Comparison of ENCODE assay signal across 7 mouse cellular contexts in genomic region chr10:80665016-80665380, GRCm38 (mm10). TPM values are rescaled to one million over a fixed set of nuclear protein-coding genes. Genes with fewer than 3 reads are reported as not detected.
DNase-seq lines count a peak whose midpoint lies in the region; ATAC-seq and TF ChIP-seq lines count a peak whose summit lies in the region.

No protein-coding gene starts in this region.

- no peaks in the 10 kb centered on the region for H3K27me3 ChIP-seq in CH12.LX (replicated peaks)
- H3K27me3 ChIP-seq in intestine, postnatal 0 days (replicated peaks; ENCODE audit: control insufficient read depth, insufficient read depth, low read length) = no peaks in the 10 kb centered on the region

- no peak for TF ChIP-seq EP300 in CH12.LX (IDR thresholded peaks at IDR 0.05; ENCODE audit: low read length)

- H3K36me3 ChIP-seq in CH12.LX (replicated peaks in 1 of 2; ENCODE audit: control insufficient read depth in 1 of 2, insufficient read depth in 1 of 2, low read length in 1 of 2) = peaks cover 45 to 49% of the 10 kb centered on the region in 2 experiments
- H3K36me3 ChIP-seq in intestine, postnatal 0 days (ENCODE audit: control insufficient read depth, insufficient read depth) = peaks cover 41% of the 10 kb centered on the region

- TF ChIP-seq RAD21 in CH12.LX (IDR thresholded peaks at IDR 0.05; ENCODE audit: low read depth, low read length) = no peak

- intact Hi-C loops in gastrocnemius, postnatal 14 days (cut with DNase I; ENCODE audit: low total_unique reads) = no loop called here

- no peaks in the 10 kb centered on the region for H3K79me2 ChIP-seq in CH12.LX (replicated peaks; ENCODE audit: control insufficient read depth, extremely low read depth, insufficient read depth, poor library complexity, severe bottlenecking)

- peaks cover 13 to 74% of the 10 kb centered on the region in 2 experiments for H3K4me1 ChIP-seq in CH12.LX (ENCODE audit: control insufficient read depth in 1 of 2, insufficient read depth in 2 of 2)
- H3K4me1 ChIP-seq in intestine, postnatal 0 days (replicated peaks; ENCODE audit: control insufficient read depth, insufficient read depth, low read length) = peaks cover 4% of the 10 kb centered on the region; the same call in 1 of the 2 replicates
- peaks cover 53% of the 10 kb centered on the region for H3K4me1 ChIP-seq in lung, adult 2 months (ENCODE audit: control insufficient read depth, insufficient read depth, low read length)

- in situ Hi-C loops in CH12.LX (cut with MboI; ENCODE audit: low pct_ligation_motif_present, low pct_unique_long_range_greater_than_20kb, low sequenced_read_pairs) = no loop called here

- 14% methylated on average over 10 of the region's 10 CpGs for WGBS in intestine, postnatal 0 days
- 5% methylated on average over 10 of the region's 10 CpGs for WGBS in lung, adult 2 months

- no peak overlapping the region for H3K4me3 ChIP-seq in CH12.LX (replicated peaks in 1 of 3; ENCODE audit: low read depth in 2 of 3, low read length in 2 of 3, poor library complexity in 1 of 3)
- H3K4me3 ChIP-seq in intestine, postnatal 0 days (ENCODE audit: low read depth, low read length) = peak overlapping the region; percentile 14; the same call in 1 of the 2 replicates
- H3K4me3 ChIP-seq in lung, adult 2 months (replicated peaks; ENCODE audit: extremely low read depth, low read depth, low read length) = peak overlapping the region; percentile 31

- no peak for DNase-seq in CH12.LX (ENCODE audit: extremely low read depth)
- DNase-seq in R1 (ENCODE audit: low read depth, low spot score) = peak; percentile 86
- peak; percentile 87 for DNase-seq in gastrocnemius, postnatal 14 days
- peak; percentile 66 for DNase-seq in lung, adult 2 months
- no peak for DNase-seq in right cerebral cortex, postnatal 14 days

- no peak for TF ChIP-seq CTCF in CH12.LX (conservative IDR thresholded peaks at IDR 0.05 in 1 of 2, IDR thresholded peaks at IDR 0.05 in 1 of 2; ENCODE audit: low read depth in 2 of 2, low read length in 2 of 2)
- no peak for TF ChIP-seq CTCF in intestine, postnatal 0 days (IDR thresholded peaks at IDR 0.05; ENCODE audit: low read depth)
- no peak for TF ChIP-seq CTCF in lung, adult 2 months (IDR thresholded peaks at IDR 0.05; ENCODE audit: insufficient read depth, low read length)

- H3K27ac ChIP-seq in CH12.LX (ENCODE audit: insufficient read depth, low read depth) = peak overlapping the region; percentile 71
- peak overlapping the region; percentile 70 for H3K27ac ChIP-seq in intestine, postnatal 0 days (ENCODE audit: low read depth, low read length)

- ATAC-seq in intestine, postnatal 0 days = peak; percentile 46; the same call in 1 of the 2 replicates
- no peak for ATAC-seq in erythroid progenitor cell, adult 5-6 weeks (replicated peaks; ENCODE audit: low FRiP score, poor library complexity, severe bottlenecking)

- no peaks in the 10 kb centered on the region for H3K9me3 ChIP-seq in CH12.LX (replicated peaks; ENCODE audit: low read length)
- H3K9me3 ChIP-seq in intestine, postnatal 0 days (ENCODE audit: control insufficient read depth) = no peaks in the 10 kb centered on the region

- H3K4me2 ChIP-seq in CH12.LX (ENCODE audit: insufficient read depth, low read depth, poor library complexity, severe bottlenecking) = no peak overlapping the region
- H3K4me2 ChIP-seq in intestine, postnatal 0 days (replicated peaks; ENCODE audit: low read depth) = peak overlapping the region; percentile 55

- no peak for TF ChIP-seq POLR2A in CH12.LX (IDR thresholded peaks at IDR 0.05; ENCODE audit: low read depth, low read length)
- no peak; the same call in 1 of the 2 replicates for TF ChIP-seq POLR2A in lung, adult 2 months (IDR thresholded peaks at IDR 0.05; ENCODE audit: borderline replicate concordance, extremely low read depth, low read depth, low read length)

- no peak overlapping the region for H3K9ac ChIP-seq in CH12.LX (ENCODE audit: insufficient read depth, low read depth)
- no peak overlapping the region for H3K9ac ChIP-seq in intestine, postnatal 0 days (ENCODE audit: low read depth, low read length)

- dilution Hi-C loops in CH12.LX (cut with MboI; ENCODE audit: extremely low pct_ligation_motif_present, extremely low pct_unique_long_range_greater_than_20kb, low sequenced_read_pairs) = no loop called here

TF ChIP-seq in CH12.LX, 34 proteins besides CTCF, POLR2A, EP300 and RAD21:
- no peak for TF ChIP-seq NELFE (IDR thresholded peaks at IDR 0.05; ENCODE audit: low read depth, low read length)
- TF ChIP-seq MEF2A (IDR thresholded peaks at IDR 0.05; ENCODE audit: borderline replicate concordance, low read depth, low read length) = no peak
- TF ChIP-seq BHLHE40 (IDR thresholded peaks at IDR 0.05; ENCODE audit: low read depth, low read length) = no peak
- TF ChIP-seq E2F4 (IDR thresholded peaks at IDR 0.05; ENCODE audit: insufficient replicate concordance, low read depth, low read length) = no peak
- no peak for TF ChIP-seq JUND (conservative IDR thresholded peaks at IDR 0.05; ENCODE audit: low read depth, low read length)
- no peak for TF ChIP-seq MAX (IDR thresholded peaks at IDR 0.05; ENCODE audit: low read length)
- no peak for TF ChIP-seq SIN3A (IDR thresholded peaks at IDR 0.05; ENCODE audit: low read length)
- TF ChIP-seq CHD2 (IDR thresholded peaks at IDR 0.05; ENCODE audit: low read length) = no peak
- TF ChIP-seq MAFK (IDR thresholded peaks at IDR 0.05; ENCODE audit: insufficient replicate concordance, low read length) = no peak
- no peak for TF ChIP-seq KAT2A (IDR thresholded peaks at IDR 0.05; ENCODE audit: insufficient replicate concordance, low read length)
- TF ChIP-seq PAX5 (IDR thresholded peaks at IDR 0.05; ENCODE audit: low read length) = no peak
- no peak for TF ChIP-seq CHD1 (IDR thresholded peaks at IDR 0.05; ENCODE audit: low read depth, low read length)
- TF ChIP-seq GABPA (IDR thresholded peaks at IDR 0.05; ENCODE audit: insufficient replicate concordance, low read depth, low read length) = no peak
- TF ChIP-seq ZMIZ1 (IDR thresholded peaks at IDR 0.05; ENCODE audit: low read depth, low read length) = no peak

RNA-seq across cellular contexts. Expression of gene Btbd2, which starts 8.1 kb away (rescaled TPM):
- total RNA-seq in CH12.LX (2012; rRNA removed) (19.3 and 26.2 TPM in 2 replicates), CH12.LX (2014; rRNA removed) (10.0 and 11.1 TPM in 2 replicates)
- polyA plus RNA-seq in CH12.LX (2012; ENCODE audit: insufficient read length, low read depth) = 18.8 and 19.4 TPM in 2 replicates
- total RNA-seq in gastrocnemius, postnatal 14 days (2021) = 10 to 100 TPM; 30.1 to 34.4 TPM
- 21.5 and 23.5 TPM in 2 replicates for polyA plus RNA-seq in intestine, postnatal 0 days (2015; fragmentation: Nextera tagmentation; extraction: Ambion mirVana)
- 87.0 and 91.3 TPM in 2 replicates for polyA plus RNA-seq in lung, adult 2 months (2012; rRNA removed)
- 2.9 and 3.8 TPM in 2 replicates for total RNA-seq in erythroid progenitor cell, adult 5-6 weeks (2015; ENCODE audit: low replicate concordance)
- 9.2 and 25.3 TPM in 2 replicates for total RNA-seq in erythroid progenitor cell, adult 5-6 weeks (2017; ENCODE audit: low replicate concordance)

RNA-seq across cellular contexts. Expression of gene Mknk2, which starts 12.9 kb away (rescaled TPM):
- 91.5 and 110 TPM in 2 replicates for total RNA-seq in CH12.LX (2012; rRNA removed)
- 121 and 138 TPM in 2 replicates for total RNA-seq in CH12.LX (2014; rRNA removed)
- polyA plus RNA-seq in CH12.LX (2012; ENCODE audit: insufficient read length, low read depth) = 175 and 199 TPM in 2 replicates
- 100 to 1,000 TPM; 167 to 186 TPM for total RNA-seq in gastrocnemius, postnatal 14 days (2021)
- 38.4 and 38.6 TPM in 2 replicates for polyA plus RNA-seq in intestine, postnatal 0 days (2015; fragmentation: Nextera tagmentation; extraction: Ambion mirVana)
- polyA plus RNA-seq in lung, adult 2 months (2012; rRNA removed) = 267 and 338 TPM in 2 replicates
- total RNA-seq in erythroid progenitor cell, adult 5-6 weeks (2015; ENCODE audit: low replicate concordance) = 78.2 and 83.0 TPM in 2 replicates
- total RNA-seq in erythroid progenitor cell, adult 5-6 weeks (2017; ENCODE audit: low replicate concordance) = 49.4 and 67.6 TPM in 2 replicates

RNA-seq across cellular contexts. Expression of gene Mob3a, which starts 36.8 kb away (rescaled TPM):
- total RNA-seq in CH12.LX (2012; rRNA removed) (56.9 and 71.7 TPM in 2 replicates), CH12.LX (2014; rRNA removed) (65.2 and 71.4 TPM in 2 replicates)
- 75.0 and 84.2 TPM in 2 replicates for polyA plus RNA-seq in CH12.LX (2012; ENCODE audit: insufficient read length, low read depth)
- 1 to 10 TPM; 5.5 to 7.4 TPM for total RNA-seq in gastrocnemius, postnatal 14 days (2021)
- polyA plus RNA-seq in intestine, postnatal 0 days (2015; fragmentation: Nextera tagmentation; extraction: Ambion mirVana) = 14.4 and 15.4 TPM in 2 replicates
- 51.5 and 52.4 TPM in 2 replicates for polyA plus RNA-seq in lung, adult 2 months (2012; rRNA removed)
- 19.5 and 32.3 TPM in 2 replicates for total RNA-seq in erythroid progenitor cell, adult 5-6 weeks (2015; ENCODE audit: low replicate concordance)
- 9.0 and 25.7 TPM in 2 replicates for total RNA-seq in erythroid progenitor cell, adult 5-6 weeks (2017; ENCODE audit: low replicate concordance)

RNA-seq across cellular contexts. Expression of gene Izumo4, which starts 37.0 kb away (rescaled TPM):
- total RNA-seq in CH12.LX (2012; rRNA removed) (8.1 and 9.6 TPM in 2 replicates), CH12.LX (2014; rRNA removed) (2.7 and 4.3 TPM in 2 replicates)
- 5.9 TPM in 2 replicates for polyA plus RNA-seq in CH12.LX (2012; ENCODE audit: insufficient read length, low read depth)
- 1 to 10 TPM; 3.2 to 3.5 TPM for total RNA-seq in gastrocnemius, postnatal 14 days (2021)
- 12.2 and 14.4 TPM in 2 replicates for polyA plus RNA-seq in intestine, postnatal 0 days (2015; fragmentation: Nextera tagmentation; extraction: Ambion mirVana)
- polyA plus RNA-seq in lung, adult 2 months (2012; rRNA removed) = 61.9 and 70.8 TPM in 2 replicates
- total RNA-seq in erythroid progenitor cell, adult 5-6 weeks (2015; ENCODE audit: low replicate concordance) = 21.4 and 36.4 TPM in 2 replicates
- total RNA-seq in erythroid progenitor cell, adult 5-6 weeks (2017; ENCODE audit: low replicate concordance) = 3.3 and 3.8 TPM in 2 replicates

RNA-seq across cellular contexts. Expression of gene Csnk1g2, which starts 42.4 kb away (rescaled TPM):
- total RNA-seq in CH12.LX (2012; rRNA removed) (44.1 and 50.3 TPM in 2 replicates), CH12.LX (2014; rRNA removed) (44.3 and 50.1 TPM in 2 replicates)
- 55.9 and 59.0 TPM in 2 replicates for polyA plus RNA-seq in CH12.LX (2012; ENCODE audit: insufficient read length, low read depth)
- total RNA-seq in gastrocnemius, postnatal 14 days (2021) = 100 to 1,000 TPM in 1 of 2 experiments, 10 to 100 TPM in 1; 94.3 to 105 TPM
- 97.5 and 99.2 TPM in 2 replicates for polyA plus RNA-seq in intestine, postnatal 0 days (2015; fragmentation: Nextera tagmentation; extraction: Ambion mirVana)
- polyA plus RNA-seq in lung, adult 2 months (2012; rRNA removed) = 246 and 276 TPM in 2 replicates
- total RNA-seq in erythroid progenitor cell, adult 5-6 weeks (2015; ENCODE audit: low replicate concordance) = 31.4 and 58.0 TPM in 2 replicates
- total RNA-seq in erythroid progenitor cell, adult 5-6 weeks (2017; ENCODE audit: low replicate concordance) = 50.1 and 62.4 TPM in 2 replicates

Comparison
In these comparisons a context has a peak if more than half of its experiments do, and no peak if none do; other contexts are left out.
1. DNase-seq: peak in R1 (single experiment), gastrocnemius, postnatal 14 days (single experiment) and lung, adult 2 months (single experiment); none in CH12.LX (single experiment) and right cerebral cortex, postnatal 14 days (single experiment).
2. H3K4me3 ChIP-seq: peak in intestine, postnatal 0 days (single experiment) and lung, adult 2 months (single experiment); none in CH12.LX (0 of 3).